Mouse (Mus musculus): ENCODE results near the gene Vmn1r205.
"Not testable (repeated sequence)": the region's sequence is repeated elsewhere in the genome, so short reads cannot be mapped to it uniquely, and the experiment has no call there.

The Vmn1r205 gene

GRCm38 (mm10) chr13:22592900-22593299 is at the start of gene Vmn1r205:
Vmn1r205 (minus strand) TSS chr13:22593000.
- no peak for DNase-seq

- DNase-seq: not testable (repeated sequence)
These were observed 31.4 kb upstream of the Vmn1r205 start, which contains the start of gene Vmn1r206 for GRCm38 (mm10) chr13:22624151-22624550. Vmn1r206 (minus strand) TSS chr13:22624251.

GRCm38 (mm10) chr13:22583336-22583735 is 9.5 kb downstream of the Vmn1r205 start:
- not testable (repeated sequence) for DNase-seq

- DNase-seq: not testable (repeated sequence)
These were observed 17.9 kb downstream of the Vmn1r205 start for GRCm38 (mm10) chr13:22574911-22575310.

GRCm38 (mm10) chr13:22552898-22553297 is 39.9 kb downstream of the Vmn1r205 start, which contains the start of gene Vmn1r204:
Vmn1r204 (plus strand) TSS chr13:22553198.
- not testable (repeated sequence) for DNase-seq
